Mouse (Mus musculus): Measurements from ENCODE around the gene Cd84. TPM values are rescaled to one million over a fixed set of nuclear protein-coding genes. Genes with fewer than 3 reads are reported as not detected.

The Cd84 gene
- polyA plus RNA-seq, 1 experiment from 2014 or later: 1.2 TPM

DNA sequence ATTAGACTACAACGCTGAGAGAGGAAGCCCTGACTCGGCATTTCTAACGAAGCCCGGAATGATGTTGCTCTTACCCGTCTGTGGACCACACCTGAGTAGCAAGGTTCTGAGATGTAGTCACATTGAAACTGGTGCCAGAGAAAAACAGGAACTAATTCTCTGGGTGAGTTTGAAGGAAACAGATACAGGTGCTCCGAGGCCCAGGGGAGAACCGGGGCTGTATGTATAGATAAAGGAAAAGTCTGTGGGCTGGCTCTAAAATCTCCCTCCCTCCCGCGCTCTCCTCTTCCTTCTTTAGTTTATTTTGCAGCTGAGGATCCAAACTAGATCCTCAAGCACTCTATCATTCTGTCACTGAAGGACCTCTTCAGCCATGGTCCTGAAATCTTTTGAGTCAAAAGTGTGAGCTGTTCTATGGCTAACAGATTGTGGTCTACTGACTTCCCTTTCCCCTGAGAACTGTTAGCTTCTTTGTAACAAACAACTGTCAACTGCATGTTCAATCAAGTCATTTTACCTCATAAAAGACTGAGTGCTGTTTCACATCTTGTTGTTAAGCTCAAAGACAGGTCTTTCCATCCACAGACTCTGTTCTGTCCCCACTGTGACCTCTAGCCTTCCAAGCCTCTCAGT, 81.6 kb downstream of the Cd84 start:
- Histone ChIP-seq H3K4me3 (replicated peaks; ENCODE audit: low read depth, low read length) (no peak overlapping the region), H3K4me2 (ENCODE audit: low read length) (no peak overlapping the region), H3K9ac (replicated peaks; ENCODE audit: low read length) (no peak overlapping the region), H3K9me3 (ENCODE audit: control insufficient read depth, low read length) (no peaks in the 10 kb centered on the region), H3K36me3 (ENCODE audit: control insufficient read depth, insufficient read depth, low read length) (no peaks in the 10 kb centered on the region), H3K27ac (replicated peaks; ENCODE audit: low read depth, low read length) (no peak overlapping the region), H3K4me1 (ENCODE audit: control insufficient read depth, insufficient read depth, low read length) (no peaks in the 10 kb centered on the region), H3K27me3 (ENCODE audit: control insufficient read depth, insufficient read depth, low read length) (no peaks in the 10 kb centered on the region)
- 95% methylated on average over 9 of the region's 9 CpGs for WGBS
- no peak for ATAC-seq (ENCODE audit: low FRiP score, low TSS enrichment)
- no peak for DNase-seq

- Histone ChIP-seq H3K9me3 (ENCODE audit: control insufficient read depth, low read length) (no peaks in the 10 kb centered on the region), H3K27ac (replicated peaks; ENCODE audit: low read depth, low read length) (no peak overlapping the region), H3K9ac (replicated peaks; ENCODE audit: low read length) (no peak overlapping the region), H3K4me1 (ENCODE audit: control insufficient read depth, insufficient read depth, low read length) (no peaks in the 10 kb centered on the region), H3K27me3 (ENCODE audit: control insufficient read depth, insufficient read depth, low read length) (no peaks in the 10 kb centered on the region), H3K36me3 (ENCODE audit: control insufficient read depth, insufficient read depth, low read length) (no peaks in the 10 kb centered on the region), H3K4me3 (replicated peaks; ENCODE audit: low read depth, low read length) (no peak overlapping the region), H3K4me2 (ENCODE audit: low read length) (no peak overlapping the region)
- ATAC-seq (ENCODE audit: low FRiP score, low TSS enrichment) (no peak), DNase-seq (no peak)
- WGBS: 85% methylated on average over 2 of the region's 2 CpGs
Observed at GRCm38 (mm10) chr1:171921641-171922040, 82.1 kb downstream of the Cd84 start.

GRCm38 (mm10) chr1:171922844-171923243, 83.3 kb downstream of the Cd84 start:
- Histone ChIP-seq H3K27ac (replicated peaks; ENCODE audit: low read depth, low read length) (no peak overlapping the region), H3K9ac (replicated peaks; ENCODE audit: low read length) (no peak overlapping the region), H3K27me3 (ENCODE audit: control insufficient read depth, insufficient read depth, low read length) (no peaks in the 10 kb centered on the region), H3K4me3 (replicated peaks; ENCODE audit: low read depth, low read length) (no peak overlapping the region), H3K4me1 (ENCODE audit: control insufficient read depth, insufficient read depth, low read length) (no peaks in the 10 kb centered on the region), H3K9me3 (ENCODE audit: control insufficient read depth, low read length) (no peaks in the 10 kb centered on the region), H3K4me2 (ENCODE audit: low read length) (no peak overlapping the region), H3K36me3 (ENCODE audit: control insufficient read depth, insufficient read depth, low read length) (no peaks in the 10 kb centered on the region)
- ATAC-seq (ENCODE audit: low FRiP score, low TSS enrichment) (no peak), DNase-seq (no peak)
- 94% methylated on average over 5 of the region's 5 CpGs for WGBS

DNA sequence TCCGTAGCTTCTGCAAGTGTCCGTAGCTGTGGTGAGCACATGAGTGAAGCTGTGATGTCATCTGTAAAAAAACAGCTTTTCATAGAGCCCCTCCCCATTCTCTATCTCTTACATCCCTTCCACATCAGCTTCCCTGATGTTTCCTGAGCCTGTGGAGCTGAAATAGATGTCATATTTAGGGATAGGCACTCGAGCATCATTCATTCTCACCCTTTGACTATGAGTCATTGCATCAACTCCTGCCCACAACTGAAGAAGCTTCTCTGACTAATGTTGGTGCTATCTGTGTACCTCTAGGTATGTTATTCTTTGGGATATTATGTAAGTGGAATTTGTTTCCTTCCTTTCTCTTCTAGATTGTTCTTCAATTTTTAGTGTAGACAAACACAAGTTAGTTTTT, 85.4 kb downstream of the Cd84 start:
- Histone ChIP-seq H3K27me3 (ENCODE audit: control insufficient read depth, insufficient read depth, low read length) (no peaks in the 10 kb centered on the region), H3K4me3 (replicated peaks; ENCODE audit: low read depth, low read length) (no peak overlapping the region), H3K9me3 (ENCODE audit: control insufficient read depth, low read length) (no peaks in the 10 kb centered on the region), H3K4me2 (ENCODE audit: low read length) (no peak overlapping the region), H3K27ac (replicated peaks; ENCODE audit: low read depth, low read length) (no peak overlapping the region), H3K9ac (replicated peaks; ENCODE audit: low read length) (no peak overlapping the region), H3K36me3 (ENCODE audit: control insufficient read depth, insufficient read depth, low read length) (no peaks in the 10 kb centered on the region), H3K4me1 (ENCODE audit: control insufficient read depth, insufficient read depth, low read length) (no peaks in the 10 kb centered on the region)
- WGBS: 83% methylated on average over 3 of the region's 3 CpGs
- no peak for DNase-seq
- ATAC-seq (ENCODE audit: low FRiP score, low TSS enrichment): no peak

DNA sequence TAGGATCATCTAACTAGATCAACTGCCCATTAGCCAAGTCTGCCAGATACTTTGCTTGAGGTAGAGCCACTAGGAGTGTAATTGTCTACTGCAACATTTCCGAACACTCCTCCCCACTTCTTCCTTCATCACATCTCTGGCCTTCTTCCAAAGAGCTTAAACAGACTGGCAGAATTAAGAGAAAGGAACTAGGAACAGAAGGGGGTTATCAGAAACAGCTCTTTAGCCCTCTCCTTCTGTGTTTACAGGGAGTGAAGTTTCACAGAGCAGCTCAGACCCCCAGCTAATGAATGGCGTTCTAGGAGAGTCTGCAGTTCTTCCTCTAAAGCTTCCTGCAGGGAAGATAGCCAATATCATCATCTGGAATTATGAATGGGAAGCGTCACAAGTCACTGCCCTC, 94.4 kb downstream of the Cd84 start:
- Histone ChIP-seq H3K4me2 (ENCODE audit: low read length) (no peak overlapping the region), H3K27me3 (ENCODE audit: control insufficient read depth, insufficient read depth, low read length) (no peaks in the 10 kb centered on the region), H3K27ac (replicated peaks; ENCODE audit: low read depth, low read length) (no peak overlapping the region), H3K4me3 (replicated peaks; ENCODE audit: low read depth, low read length) (no peak overlapping the region), H3K9me3 (ENCODE audit: control insufficient read depth, low read length) (no peaks in the 10 kb centered on the region), H3K36me3 (ENCODE audit: control insufficient read depth, insufficient read depth, low read length) (no peaks in the 10 kb centered on the region), H3K9ac (replicated peaks; ENCODE audit: low read length) (no peak overlapping the region), H3K4me1 (ENCODE audit: control insufficient read depth, insufficient read depth, low read length) (no peaks in the 10 kb centered on the region)
- no peak for ATAC-seq (ENCODE audit: low FRiP score, low TSS enrichment)
- no peak for DNase-seq
- 78% methylated on average over 3 of the region's 3 CpGs for WGBS

GRCm38 (mm10) chr1:171938952-171939948, 99.8 kb downstream of the Cd84 start:
- Histone ChIP-seq H3K4me1 (ENCODE audit: control insufficient read depth, insufficient read depth, low read length) (no peaks in the 10 kb centered on the region), H3K27ac (replicated peaks; ENCODE audit: low read depth, low read length) (no peak overlapping the region), H3K27me3 (ENCODE audit: control insufficient read depth, insufficient read depth, low read length) (no peaks in the 10 kb centered on the region), H3K9ac (replicated peaks; ENCODE audit: low read length) (no peak overlapping the region), H3K4me2 (ENCODE audit: low read length) (no peak overlapping the region), H3K9me3 (ENCODE audit: control insufficient read depth, low read length) (no peaks in the 10 kb centered on the region), H3K36me3 (ENCODE audit: control insufficient read depth, insufficient read depth, low read length) (no peaks in the 10 kb centered on the region), H3K4me3 (replicated peaks; ENCODE audit: low read depth, low read length) (no peak overlapping the region)
- ATAC-seq (ENCODE audit: low FRiP score, low TSS enrichment): no peak
- no peak for DNase-seq
- 86% methylated on average over 14 of the region's 14 CpGs for WGBS

Other genes with a start within 250 kb of the Cd84 start
- not detected in 2 replicates for gene Ly9, start 232.3 kb upstream of the Cd84 start, polyA plus RNA-seq (2014; fragmentation: Nextera tagmentation; extraction: Ambion mirVana)
- gene Slamf7, start 186.7 kb upstream of the Cd84 start, polyA plus RNA-seq (2014; fragmentation: Nextera tagmentation; extraction: Ambion mirVana): 0.24 TPM in 1 of 2 replicates, not detected in the other
- gene Cd48, start 157.7 kb upstream of the Cd84 start, polyA plus RNA-seq (2014; fragmentation: Nextera tagmentation; extraction: Ambion mirVana): 0.24 and 1.9 TPM in 2 replicates
- gene Slamf1, start 72.6 kb upstream of the Cd84 start, polyA plus RNA-seq (2014; fragmentation: Nextera tagmentation; extraction: Ambion mirVana): 0.05 and 0.15 TPM in 2 replicates
- not detected in 2 replicates for gene Gm10521, start 56.0 kb downstream of the Cd84 start, polyA plus RNA-seq (2014; fragmentation: Nextera tagmentation; extraction: Ambion mirVana)
- gene Slamf6, start 77.8 kb downstream of the Cd84 start, polyA plus RNA-seq (2014; fragmentation: Nextera tagmentation; extraction: Ambion mirVana): not detected in 2 replicates
- 52.7 and 57.3 TPM in 2 replicates for gene Vangl2, start 188.7 kb downstream of the Cd84 start, polyA plus RNA-seq (2014; fragmentation: Nextera tagmentation; extraction: Ambion mirVana)
- gene Nhlh1, start 217.9 kb downstream of the Cd84 start, polyA plus RNA-seq (2014; fragmentation: Nextera tagmentation; extraction: Ambion mirVana): 3.6 and 5.5 TPM in 2 replicates
- 96.5 and 188 TPM in 2 replicates for gene Copa, start 242.8 kb downstream of the Cd84 start, polyA plus RNA-seq (2014; fragmentation: Nextera tagmentation; extraction: Ambion mirVana)
- 97.7 and 117 TPM in 2 replicates for gene Ncstn, start 243.1 kb downstream of the Cd84 start, polyA plus RNA-seq (2014; fragmentation: Nextera tagmentation; extraction: Ambion mirVana)